In genomic region chr16:57243858-57244248, GRCm38 (mm10) we compare ENCODE assay signal across 8 mouse cellular contexts. TPM values are rescaled to one million over a fixed set of nuclear protein-coding genes. Genes with fewer than 3 reads are reported as not detected.
DNase-seq lines count a peak whose midpoint lies in the region; ATAC-seq and TF ChIP-seq lines count a peak whose summit lies in the region.

No protein-coding gene starts in this region.

- H3K4me2 ChIP-seq in embryonic facial prominence, embryonic 13.5 days: peak overlapping the region; percentile 29
- no peak overlapping the region for H3K4me2 ChIP-seq in heart, embryonic 16.5 days (ENCODE audit: low read depth, low read length)
- H3K4me2 ChIP-seq in liver, postnatal 0 days (ENCODE audit: low read depth, low read length): no peak overlapping the region
- H3K4me2 ChIP-seq in neural tube, embryonic 14.5 days (ENCODE audit: low read depth, low read length): no peak overlapping the region

- peaks cover 13% of the 10 kb centered on the region for H3K4me1 ChIP-seq in embryonic facial prominence, embryonic 13.5 days
- no peaks in the 10 kb centered on the region for H3K4me1 ChIP-seq in heart, embryonic 16.5 days (ENCODE audit: control insufficient read depth, insufficient read depth, low read length)
- no peaks in the 10 kb centered on the region for H3K4me1 ChIP-seq in liver, postnatal 0 days (ENCODE audit: insufficient read depth)
- no peaks in the 10 kb centered on the region for H3K4me1 ChIP-seq in neural tube, embryonic 14.5 days (ENCODE audit: control insufficient read depth, insufficient read depth, low read length)

- H3K27ac ChIP-seq in embryonic facial prominence, embryonic 13.5 days: peak overlapping the region; percentile 48
- no peak overlapping the region for H3K27ac ChIP-seq in heart, embryonic 16.5 days (ENCODE audit: low read length)
- no peak overlapping the region for H3K27ac ChIP-seq in liver, postnatal 0 days (ENCODE audit: low read depth)
- no peak overlapping the region for H3K27ac ChIP-seq in neural tube, embryonic 14.5 days (ENCODE audit: low read depth, low read length)

- peak; percentile 82 to 83 for DNase-seq in B cell, adult 2 months
- DNase-seq in adrenal gland, postnatal 25 days: peak; percentile 85
- peak; percentile 86 for DNase-seq in kidney, postnatal 14 days
- peak; percentile 76 for DNase-seq in liver, postnatal 0 days
- peak; percentile 33 for DNase-seq in telencephalon, adult 2 months (ENCODE audit: low read depth, low spot score)

- H3K9me3 ChIP-seq in embryonic facial prominence, embryonic 13.5 days: no peaks in the 10 kb centered on the region
- no peaks in the 10 kb centered on the region for H3K9me3 ChIP-seq in heart, embryonic 16.5 days (replicated peaks; ENCODE audit: control insufficient read depth, low read length)
- H3K9me3 ChIP-seq in liver, postnatal 0 days (ENCODE audit: low read length): no peaks in the 10 kb centered on the region
- no peaks in the 10 kb centered on the region for H3K9me3 ChIP-seq in neural tube, embryonic 14.5 days (ENCODE audit: control insufficient read depth, low read length)

- TF ChIP-seq EP300 in liver, postnatal 0 days (IDR thresholded peaks at IDR 0.05; ENCODE audit: low read depth): no peak

- TF ChIP-seq CTCF in liver, postnatal 0 days (IDR thresholded peaks at IDR 0.05; ENCODE audit: low read depth): peak; percentile 89

- no peaks in the 10 kb centered on the region for H3K36me3 ChIP-seq in embryonic facial prominence, embryonic 13.5 days
- H3K36me3 ChIP-seq in heart, embryonic 16.5 days (ENCODE audit: control insufficient read depth, insufficient read depth): no peaks in the 10 kb centered on the region
- H3K36me3 ChIP-seq in liver, postnatal 0 days (replicated peaks; ENCODE audit: insufficient read depth, low read length): no peaks in the 10 kb centered on the region
- no peaks in the 10 kb centered on the region for H3K36me3 ChIP-seq in neural tube, embryonic 14.5 days (ENCODE audit: control insufficient read depth, insufficient read depth, low read length)

- peak; percentile 64; the same call in 1 of the 2 replicates for ATAC-seq in embryonic facial prominence, embryonic 13.5 days (ENCODE audit: insufficient number of reproducible peaks, insufficient read depth, low FRiP score, low TSS enrichment, low read depth)
- peak; percentile 65 for ATAC-seq in heart, embryonic 16.5 days (replicated peaks; ENCODE audit: extremely low read depth, insufficient read depth, low FRiP score)
- ATAC-seq in liver, postnatal 0 days: 0 out of 2 replicates have a peak, but pooled peaks have one; percentile 33
- ATAC-seq in neural tube, embryonic 14.5 days (ENCODE audit: low read depth): peak; percentile 79; the same call in 1 of the 2 replicates

- no peak overlapping the region for H3K4me3 ChIP-seq in embryonic facial prominence, embryonic 13.5 days
- H3K4me3 ChIP-seq in heart, embryonic 16.5 days (ENCODE audit: low read length): no peak overlapping the region
- H3K4me3 ChIP-seq in liver, postnatal 0 days (ENCODE audit: low read depth, low read length): no peak overlapping the region
- H3K4me3 ChIP-seq in neural tube, embryonic 14.5 days (ENCODE audit: low read depth, low read length): no peak overlapping the region

- H3K27me3 ChIP-seq in embryonic facial prominence, embryonic 13.5 days: no peaks in the 10 kb centered on the region
- H3K27me3 ChIP-seq in heart, embryonic 16.5 days (ENCODE audit: control insufficient read depth, insufficient read depth, low read length): no peaks in the 10 kb centered on the region
- H3K27me3 ChIP-seq in liver, postnatal 0 days (ENCODE audit: insufficient read depth, low read length): no peaks in the 10 kb centered on the region
- H3K27me3 ChIP-seq in neural tube, embryonic 14.5 days (ENCODE audit: control insufficient read depth, insufficient read depth, low read length): no peaks in the 10 kb centered on the region

- no peak overlapping the region for H3K9ac ChIP-seq in embryonic facial prominence, embryonic 13.5 days
- no peak overlapping the region for H3K9ac ChIP-seq in heart, embryonic 16.5 days (ENCODE audit: low read length)
- H3K9ac ChIP-seq in liver, postnatal 0 days (replicated peaks): no peak overlapping the region
- H3K9ac ChIP-seq in neural tube, embryonic 14.5 days (replicated peaks; ENCODE audit: low read depth, low read length): no peak overlapping the region

- 8% methylated on average over 6 of the region's 6 CpGs for WGBS in embryonic facial prominence, embryonic 13.5 days
- WGBS in heart, embryonic 16.5 days: 7% methylated on average over 6 of the region's 6 CpGs
- 11% methylated on average over 6 of the region's 6 CpGs for WGBS in liver, postnatal 0 days (ENCODE audit: insufficient replicate concordance)
- 18% methylated on average over 6 of the region's 6 CpGs for WGBS in neural tube, embryonic 14.5 days

RNA-seq across cellular contexts. Expression of gene Tbc1d23, which starts 12.5 kb away (rescaled TPM):
- 35.1 and 45.1 TPM in 2 replicates for total RNA-seq in adrenal gland, postnatal 25 days (2021)
- 32.9 and 33.6 TPM in 2 replicates for polyA plus RNA-seq in embryonic facial prominence, embryonic 13.5 days (2015; fragmentation: Nextera tagmentation; extraction: Ambion mirVana)
- polyA plus RNA-seq in heart, embryonic 16.5 days (2015; fragmentation: Nextera tagmentation; extraction: Ambion mirVana): 17.1 and 20.0 TPM in 2 replicates
- polyA plus RNA-seq in liver, postnatal 0 days (2015; fragmentation: Nextera tagmentation; extraction: Ambion mirVana): 4.3 and 6.4 TPM in 2 replicates
- polyA plus RNA-seq in neural tube, embryonic 14.5 days (2014; fragmentation: Nextera tagmentation; extraction: Ambion mirVana): 42.9 and 46.7 TPM in 2 replicates

RNA-seq across cellular contexts. Expression of gene Tmem30c, which starts 48.8 kb away (rescaled TPM):
- not detected in 2 replicates for total RNA-seq in adrenal gland, postnatal 25 days (2021)
- 0.18 and 0.25 TPM in 2 replicates for polyA plus RNA-seq in embryonic facial prominence, embryonic 13.5 days (2015; fragmentation: Nextera tagmentation; extraction: Ambion mirVana)
- polyA plus RNA-seq in heart, embryonic 16.5 days (2015; fragmentation: Nextera tagmentation; extraction: Ambion mirVana): not detected in 2 replicates
- polyA plus RNA-seq in liver, postnatal 0 days (2015; fragmentation: Nextera tagmentation; extraction: Ambion mirVana): not detected in 2 replicates
- polyA plus RNA-seq in neural tube, embryonic 14.5 days (2014; fragmentation: Nextera tagmentation; extraction: Ambion mirVana): 0.44 and 0.74 TPM in 2 replicates

Comparison
In these comparisons a context has a peak if more than half of its experiments do, and no peak if none do; other contexts are left out.
1. DNase-seq: peak in every context shown above with its lines; median percentile 86 in kidney, postnatal 14 days; 85 in adrenal gland, postnatal 25 days; 82 in B cell, adult 2 months; 76 in liver, postnatal 0 days; 33 in telencephalon, adult 2 months.